Mouse (Mus musculus): ENCODE data around the gene Cmya5. TPM values are rescaled to one million over a fixed set of nuclear protein-coding genes. Genes with fewer than 3 reads are reported as not detected.

Gene Cmya5
- polyA plus RNA-seq, 1 experiment from 2014 or later = 3.1 TPM

- Histone ChIP-seq H3K36me3 (no peaks in the 10 kb centered on the region), H3K4me3 (no peak overlapping the region), H3K4me1 (no peaks in the 10 kb centered on the region), H3K27me3 (replicated peaks) (no peaks in the 10 kb centered on the region), H3K9me3 (no peaks in the 10 kb centered on the region), H3K9ac (no peak overlapping the region), H3K4me2 (no peak overlapping the region), H3K27ac (replicated peaks) (0 out of 2 replicates have a peak overlapping the region, but pooled peaks have one; percentile 6)
- 69% methylated on average over 7 of the region's 7 CpGs for WGBS
- ATAC-seq (ENCODE audit: extremely low read depth, insufficient number of reproducible peaks, low FRiP score, low TSS enrichment) = no peak
Measured at GRCm38 (mm10) chr13:93117241-93117640, 27.3 kb downstream of the Cmya5 start.

GRCm38 (mm10) chr13:93102340-93103090 lies 42.0 kb downstream of the Cmya5 start:
- Histone ChIP-seq H3K4me2 (no peak overlapping the region), H3K9me3 (no peaks in the 10 kb centered on the region), H3K27me3 (replicated peaks) (no peaks in the 10 kb centered on the region), H3K36me3 (peaks cover 8% of the 10 kb centered on the region; the same call in 1 of the 2 replicates), H3K9ac (no peak overlapping the region), H3K4me1 (no peaks in the 10 kb centered on the region), H3K27ac (replicated peaks) (no peak overlapping the region), H3K4me3 (no peak overlapping the region)
- 75% methylated on average over 4 of the region's 4 CpGs for WGBS
- no peak for ATAC-seq (ENCODE audit: extremely low read depth, insufficient number of reproducible peaks, low FRiP score, low TSS enrichment)

- peaks cover 12% of the 10 kb centered on the region for H3K4me1 ChIP-seq
- no peak overlapping the region for H3K9ac ChIP-seq
- H3K4me3 ChIP-seq = no peak overlapping the region
- WGBS = 77% methylated on average over 3 of the region's 3 CpGs
- H3K27me3 ChIP-seq (replicated peaks) = no peaks in the 10 kb centered on the region
- H3K27ac ChIP-seq (replicated peaks) = no peak overlapping the region
- peaks cover 29% of the 10 kb centered on the region for H3K36me3 ChIP-seq
- H3K4me2 ChIP-seq = no peak overlapping the region
- no peaks in the 10 kb centered on the region for H3K9me3 ChIP-seq
- no peak for ATAC-seq (ENCODE audit: extremely low read depth, insufficient number of reproducible peaks, low FRiP score, low TSS enrichment)
Measured at GRCm38 (mm10) chr13:93098596-93098995, 45.9 kb downstream of the Cmya5 start.

- Histone ChIP-seq H3K27ac (replicated peaks) (no peak overlapping the region), H3K27me3 (replicated peaks) (no peaks in the 10 kb centered on the region), H3K9ac (no peak overlapping the region), H3K4me2 (no peak overlapping the region), H3K9me3 (no peaks in the 10 kb centered on the region), H3K4me1 (peaks cover 12% of the 10 kb centered on the region), H3K4me3 (no peak overlapping the region), H3K36me3 (peaks cover 27% of the 10 kb centered on the region)
- 92% methylated on average over 6 of the region's 6 CpGs for WGBS
- ATAC-seq (ENCODE audit: extremely low read depth, insufficient number of reproducible peaks, low FRiP score, low TSS enrichment) = no peak
Measured at GRCm38 (mm10) chr13:93096643-93097042, 47.9 kb downstream of the Cmya5 start.

GRCm38 (mm10) chr13:93095097-93095791 lies 49.3 kb downstream of the Cmya5 start:
- WGBS = 85% methylated on average over 15 of the region's 15 CpGs
- no peak overlapping the region for H3K27ac ChIP-seq (replicated peaks)
- no peak overlapping the region for H3K4me3 ChIP-seq
- no peak overlapping the region for H3K4me2 ChIP-seq
- H3K27me3 ChIP-seq (replicated peaks) = no peaks in the 10 kb centered on the region
- H3K9me3 ChIP-seq = no peaks in the 10 kb centered on the region
- no peak overlapping the region for H3K9ac ChIP-seq
- H3K4me1 ChIP-seq = peaks cover 12% of the 10 kb centered on the region
- no peak for ATAC-seq (ENCODE audit: extremely low read depth, insufficient number of reproducible peaks, low FRiP score, low TSS enrichment)
- H3K36me3 ChIP-seq = peaks cover 36% of the 10 kb centered on the region

GRCm38 (mm10) chr13:93094204-93094935 lies 50.2 kb downstream of the Cmya5 start:
- no peak overlapping the region for H3K9ac ChIP-seq
- H3K36me3 ChIP-seq = peaks cover 43% of the 10 kb centered on the region
- H3K4me2 ChIP-seq = no peak overlapping the region
- H3K4me3 ChIP-seq = no peak overlapping the region
- H3K27ac ChIP-seq (replicated peaks) = no peak overlapping the region; the same call in 1 of the 2 replicates
- ATAC-seq (ENCODE audit: extremely low read depth, insufficient number of reproducible peaks, low FRiP score, low TSS enrichment) = no peak
- H3K27me3 ChIP-seq (replicated peaks) = no peaks in the 10 kb centered on the region
- no peaks in the 10 kb centered on the region for H3K9me3 ChIP-seq
- peaks cover 12% of the 10 kb centered on the region for H3K4me1 ChIP-seq
- WGBS = 57% methylated on average over 10 of the region's 10 CpGs

- Histone ChIP-seq H3K9me3 (no peaks in the 10 kb centered on the region), H3K4me3 (no peak overlapping the region), H3K27ac (replicated peaks) (no peak overlapping the region), H3K36me3 (peaks cover 43% of the 10 kb centered on the region), H3K4me1 (peaks cover 12% of the 10 kb centered on the region), H3K4me2 (no peak overlapping the region), H3K27me3 (replicated peaks) (no peaks in the 10 kb centered on the region), H3K9ac (no peak overlapping the region)
- no peak for ATAC-seq (ENCODE audit: extremely low read depth, insufficient number of reproducible peaks, low FRiP score, low TSS enrichment)
- 71% methylated on average over 5 of the region's 5 CpGs for WGBS
Measured at GRCm38 (mm10) chr13:93093697-93094096, 50.8 kb downstream of the Cmya5 start.

- Histone ChIP-seq H3K4me3 (no peak overlapping the region), H3K9ac (no peak overlapping the region), H3K36me3 (peaks cover 43% of the 10 kb centered on the region), H3K4me1 (peaks cover 12% of the 10 kb centered on the region), H3K27me3 (replicated peaks) (no peaks in the 10 kb centered on the region), H3K27ac (replicated peaks) (no peak overlapping the region), H3K4me2 (no peak overlapping the region), H3K9me3 (no peaks in the 10 kb centered on the region)
- WGBS = 59% methylated on average over 2 of the region's 2 CpGs
- no peak for ATAC-seq (ENCODE audit: extremely low read depth, insufficient number of reproducible peaks, low FRiP score, low TSS enrichment)
Measured at GRCm38 (mm10) chr13:93092916-93093429, 51.6 kb downstream of the Cmya5 start.

- Histone ChIP-seq H3K4me2 (no peak overlapping the region), H3K36me3 (peaks cover 34% of the 10 kb centered on the region), H3K27me3 (replicated peaks) (no peaks in the 10 kb centered on the region), H3K4me1 (peaks cover 12% of the 10 kb centered on the region), H3K9me3 (no peaks in the 10 kb centered on the region), H3K27ac (replicated peaks) (no peak overlapping the region), H3K4me3 (no peak overlapping the region), H3K9ac (no peak overlapping the region)
- ATAC-seq (ENCODE audit: extremely low read depth, insufficient number of reproducible peaks, low FRiP score, low TSS enrichment) = no peak
- 85% methylated on average over 10 of the region's 10 CpGs for WGBS
Measured at GRCm38 (mm10) chr13:93091866-93092455, 52.6 kb downstream of the Cmya5 start.

- H3K9ac ChIP-seq = no peak overlapping the region
- no peaks in the 10 kb centered on the region for H3K27me3 ChIP-seq (replicated peaks)
- ATAC-seq (ENCODE audit: extremely low read depth, insufficient number of reproducible peaks, low FRiP score, low TSS enrichment) = no peak
- H3K4me3 ChIP-seq = no peak overlapping the region
- no peak overlapping the region for H3K27ac ChIP-seq (replicated peaks)
- H3K4me2 ChIP-seq = no peak overlapping the region
- 87% methylated on average over 9 of the region's 9 CpGs for WGBS
- H3K36me3 ChIP-seq = peaks cover 29% of the 10 kb centered on the region
- no peaks in the 10 kb centered on the region for H3K9me3 ChIP-seq
- H3K4me1 ChIP-seq = peaks cover 12% of the 10 kb centered on the region
Measured at GRCm38 (mm10) chr13:93091176-93091575, 53.3 kb downstream of the Cmya5 start.

GRCm38 (mm10) chr13:93089481-93089880 lies 55.0 kb downstream of the Cmya5 start:
- no peak overlapping the region for H3K4me2 ChIP-seq
- ATAC-seq (ENCODE audit: extremely low read depth, insufficient number of reproducible peaks, low FRiP score, low TSS enrichment) = no peak
- H3K36me3 ChIP-seq = peaks cover 19% of the 10 kb centered on the region
- H3K4me1 ChIP-seq = peaks cover 6% of the 10 kb centered on the region
- no peaks in the 10 kb centered on the region for H3K9me3 ChIP-seq
- H3K4me3 ChIP-seq = no peak overlapping the region
- 77% methylated on average over 5 of the region's 5 CpGs for WGBS
- H3K9ac ChIP-seq = no peak overlapping the region
- no peak overlapping the region for H3K27ac ChIP-seq (replicated peaks)
- no peaks in the 10 kb centered on the region for H3K27me3 ChIP-seq (replicated peaks)

Measured in heart, embryonic 13.5 days (tissue).